Mouse (Mus musculus): ENCODE data around the gene Cep63. TPM values are rescaled to one million over a fixed set of nuclear protein-coding genes. Genes with fewer than 3 reads are reported as not detected.

Gene Cep63
- polyA plus RNA-seq, 1 experiment from 2014 or later, result 34.2 TPM

- Histone ChIP-seq H3K4me3 (ENCODE audit: low read depth, low read length) (peak overlapping the region; percentile 85), H3K27me3 (ENCODE audit: control insufficient read depth, insufficient read depth, low read length) (no peaks in the 10 kb centered on the region), H3K4me1 (ENCODE audit: control insufficient read depth, insufficient read depth, low read length) (peaks cover 13% of the 10 kb centered on the region), H3K9ac (ENCODE audit: low read depth, low read length) (peak overlapping the region; percentile 100), H3K9me3 (replicated peaks; ENCODE audit: control insufficient read depth, low read length) (no peaks in the 10 kb centered on the region), H3K27ac (ENCODE audit: low read depth, low read length) (peak overlapping the region; percentile 92), H3K36me3 (ENCODE audit: control insufficient read depth, insufficient read depth, low read length) (no peaks in the 10 kb centered on the region), H3K4me2 (peak overlapping the region; percentile 84)
- WGBS (ENCODE audit: insufficient replicate concordance), result under 1% methylated on average over 27 of the region's 27 CpGs
- ATAC-seq (replicated peaks; ENCODE audit: insufficient number of reproducible peaks, low FRiP score, low TSS enrichment), result peak; percentile 33; the same call in 1 of the 2 replicates
Observed at GRCm38 (mm10) chr9:102625401-102625982, 842 bp downstream of the Cep63 start.

GRCm38 (mm10) chr9:102623581-102623980 lies 2.8 kb downstream of the Cep63 start:
- no peak overlapping the region for H3K9ac ChIP-seq (ENCODE audit: low read depth, low read length)
- peaks cover 3% of the 10 kb centered on the region; the same call in 1 of the 2 replicates for H3K36me3 ChIP-seq (ENCODE audit: control insufficient read depth, insufficient read depth, low read length)
- no peak overlapping the region for H3K27ac ChIP-seq (ENCODE audit: low read depth, low read length)
- H3K9me3 ChIP-seq (replicated peaks; ENCODE audit: control insufficient read depth, low read length), result no peaks in the 10 kb centered on the region
- peaks cover 13% of the 10 kb centered on the region for H3K4me1 ChIP-seq (ENCODE audit: control insufficient read depth, insufficient read depth, low read length)
- no peak for ATAC-seq (replicated peaks; ENCODE audit: insufficient number of reproducible peaks, low FRiP score, low TSS enrichment)
- no peaks in the 10 kb centered on the region for H3K27me3 ChIP-seq (ENCODE audit: control insufficient read depth, insufficient read depth, low read length)
- no peak overlapping the region for H3K4me3 ChIP-seq (ENCODE audit: low read depth, low read length)
- 89% methylated on average over 7 of the region's 7 CpGs for whole genome bisulfite sequencing (ENCODE audit: insufficient replicate concordance)
- no peak overlapping the region for H3K4me2 ChIP-seq

GRCm38 (mm10) chr9:102622876-102623275 lies 3.5 kb downstream of the Cep63 start:
- H3K4me2 ChIP-seq, result no peak overlapping the region
- H3K27me3 ChIP-seq (ENCODE audit: control insufficient read depth, insufficient read depth, low read length), result no peaks in the 10 kb centered on the region
- ATAC-seq (replicated peaks; ENCODE audit: insufficient number of reproducible peaks, low FRiP score, low TSS enrichment), result no peak
- H3K9ac ChIP-seq (ENCODE audit: low read depth, low read length), result no peak overlapping the region; the same call in 1 of the 2 replicates
- H3K4me1 ChIP-seq (ENCODE audit: control insufficient read depth, insufficient read depth, low read length), result peaks cover 13% of the 10 kb centered on the region
- H3K4me3 ChIP-seq (ENCODE audit: low read depth, low read length), result no peak overlapping the region
- WGBS (ENCODE audit: insufficient replicate concordance), result 83% methylated on average over 6 of the region's 6 CpGs
- 0 out of 2 replicates have a peak overlapping the region, but pooled peaks have one; percentile 41 for H3K27ac ChIP-seq (ENCODE audit: low read depth, low read length)
- no peaks in the 10 kb centered on the region for H3K9me3 ChIP-seq (replicated peaks; ENCODE audit: control insufficient read depth, low read length)
- H3K36me3 ChIP-seq (ENCODE audit: control insufficient read depth, insufficient read depth, low read length), result peaks cover 3% of the 10 kb centered on the region; the same call in 1 of the 2 replicates

- Histone ChIP-seq H3K4me1 (ENCODE audit: control insufficient read depth, insufficient read depth, low read length) (peaks cover 7% of the 10 kb centered on the region), H3K27me3 (ENCODE audit: control insufficient read depth, insufficient read depth, low read length) (no peaks in the 10 kb centered on the region), H3K9ac (ENCODE audit: low read depth, low read length) (no peak overlapping the region; the same call in 1 of the 2 replicates), H3K4me2 (no peak overlapping the region), H3K4me3 (ENCODE audit: low read depth, low read length) (no peak overlapping the region), H3K36me3 (ENCODE audit: control insufficient read depth, insufficient read depth, low read length) (peaks cover 3% of the 10 kb centered on the region; the same call in 1 of the 2 replicates), H3K27ac (ENCODE audit: low read depth, low read length) (0 out of 2 replicates have a peak overlapping the region, but pooled peaks have one; percentile 41), H3K9me3 (replicated peaks; ENCODE audit: control insufficient read depth, low read length) (no peaks in the 10 kb centered on the region)
- WGBS (ENCODE audit: insufficient replicate concordance), result 30% methylated on average over 5 of the region's 5 CpGs
- ATAC-seq (replicated peaks; ENCODE audit: insufficient number of reproducible peaks, low FRiP score, low TSS enrichment), result no peak
Observed at GRCm38 (mm10) chr9:102622192-102622857, 4.0 kb downstream of the Cep63 start.

- Histone ChIP-seq H3K4me1 (ENCODE audit: control insufficient read depth, insufficient read depth, low read length) (peaks cover 5% of the 10 kb centered on the region), H3K36me3 (ENCODE audit: control insufficient read depth, insufficient read depth, low read length) (peaks cover 3% of the 10 kb centered on the region; the same call in 1 of the 2 replicates), H3K27ac (ENCODE audit: low read depth, low read length) (no peak overlapping the region), H3K9me3 (replicated peaks; ENCODE audit: control insufficient read depth, low read length) (no peaks in the 10 kb centered on the region), H3K9ac (ENCODE audit: low read depth, low read length) (no peak overlapping the region), H3K4me3 (ENCODE audit: low read depth, low read length) (no peak overlapping the region), H3K27me3 (ENCODE audit: control insufficient read depth, insufficient read depth, low read length) (no peaks in the 10 kb centered on the region), H3K4me2 (no peak overlapping the region)
- no peak for ATAC-seq (replicated peaks; ENCODE audit: insufficient number of reproducible peaks, low FRiP score, low TSS enrichment)
- 53% methylated on average over 5 of the region's 5 CpGs for WGBS (ENCODE audit: insufficient replicate concordance)
Observed at GRCm38 (mm10) chr9:102621385-102621784, 4.9 kb downstream of the Cep63 start.

GRCm38 (mm10) chr9:102616267-102616666 lies 10.1 kb downstream of the Cep63 start:
- H3K4me1 ChIP-seq (ENCODE audit: control insufficient read depth, insufficient read depth, low read length), result peaks cover 6% of the 10 kb centered on the region
- no peaks in the 10 kb centered on the region for H3K9me3 ChIP-seq (replicated peaks; ENCODE audit: control insufficient read depth, low read length)
- no peaks in the 10 kb centered on the region for H3K27me3 ChIP-seq (ENCODE audit: control insufficient read depth, insufficient read depth, low read length)
- H3K4me2 ChIP-seq, result no peak overlapping the region
- no peak overlapping the region for H3K27ac ChIP-seq (ENCODE audit: low read depth, low read length)
- peaks cover 15% of the 10 kb centered on the region for H3K36me3 ChIP-seq (ENCODE audit: control insufficient read depth, insufficient read depth, low read length)
- no peak overlapping the region for H3K4me3 ChIP-seq (ENCODE audit: low read depth, low read length)
- no peak overlapping the region for H3K9ac ChIP-seq (ENCODE audit: low read depth, low read length)
- 67% methylated on average over 9 of the region's 9 CpGs for WGBS (ENCODE audit: insufficient replicate concordance)
- ATAC-seq (replicated peaks; ENCODE audit: insufficient number of reproducible peaks, low FRiP score, low TSS enrichment), result no peak

- Histone ChIP-seq H3K9ac (ENCODE audit: low read depth, low read length) (no peak overlapping the region), H3K4me2 (no peak overlapping the region), H3K36me3 (ENCODE audit: control insufficient read depth, insufficient read depth, low read length) (peaks cover 22% of the 10 kb centered on the region), H3K27me3 (ENCODE audit: control insufficient read depth, insufficient read depth, low read length) (no peaks in the 10 kb centered on the region), H3K27ac (ENCODE audit: low read depth, low read length) (no peak overlapping the region), H3K4me1 (ENCODE audit: control insufficient read depth, insufficient read depth, low read length) (peaks cover 6% of the 10 kb centered on the region), H3K4me3 (ENCODE audit: low read depth, low read length) (no peak overlapping the region), H3K9me3 (replicated peaks; ENCODE audit: control insufficient read depth, low read length) (no peaks in the 10 kb centered on the region)
- no peak for ATAC-seq (replicated peaks; ENCODE audit: insufficient number of reproducible peaks, low FRiP score, low TSS enrichment)
- WGBS (ENCODE audit: insufficient replicate concordance), result 41% methylated on average over 3 of the region's 3 CpGs
Observed at GRCm38 (mm10) chr9:102615071-102615470, 11.3 kb downstream of the Cep63 start.

- Histone ChIP-seq H3K36me3 (ENCODE audit: control insufficient read depth, insufficient read depth, low read length) (peaks cover 20% of the 10 kb centered on the region), H3K9ac (ENCODE audit: low read depth, low read length) (no peak overlapping the region)
- WGBS (ENCODE audit: insufficient replicate concordance), result 86% methylated on average over 3 of the region's 3 CpGs
Observed at GRCm38 (mm10) chr9:102609221-102609620, 17.1 kb downstream of the Cep63 start.

More at GRCm38 (mm10) chr9:102609221-102609620, 17.1 kb downstream of the Cep63 start:
- no peak overlapping the region for H3K4me2 ChIP-seq
- H3K27ac ChIP-seq (ENCODE audit: low read depth, low read length), result no peak overlapping the region
- H3K9me3 ChIP-seq (replicated peaks; ENCODE audit: control insufficient read depth, low read length), result no peaks in the 10 kb centered on the region
- H3K4me1 ChIP-seq (ENCODE audit: control insufficient read depth, insufficient read depth, low read length), result no peaks in the 10 kb centered on the region
- ATAC-seq (replicated peaks; ENCODE audit: insufficient number of reproducible peaks, low FRiP score, low TSS enrichment), result no peak; the same call in 1 of the 2 replicates
- H3K4me3 ChIP-seq (ENCODE audit: low read depth, low read length), result no peak overlapping the region
- no peaks in the 10 kb centered on the region for H3K27me3 ChIP-seq (ENCODE audit: control insufficient read depth, insufficient read depth, low read length)
